8 mouse cellular contexts compared by ENCODE assay signal in genomic region chr11:105333867-105334670, GRCm38 (mm10). TPM values are rescaled to one million over a fixed set of nuclear protein-coding genes. Genes with fewer than 3 reads are reported as not detected.
DNase-seq lines count a peak whose midpoint lies in the region; ATAC-seq and TF ChIP-seq lines count a peak whose summit lies in the region.
"Had no signal": no experiment of that assay in that cellular context is flagged by ENCODE, and none has a peak within 500 bp of the region (broad histone marks: within the 10 kb centered on the region; RNA-seq: fewer than 3 reads in every experiment).

No protein-coding gene starts in this region.

- intact Hi-C loops in heart, adult 2 months (cut with DNase I) = loop anchor here (5.0 kb wide), 1 partner anchor 62 kb away; no protein-coding TSS in a partner anchor

- H3K27ac ChIP-seq in heart, embryonic 15.5 days = peak overlapping the region; percentile 47
- H3K27ac ChIP-seq in heart, adult 2 months = no peak overlapping the region
- peak overlapping the region; percentile 79 for H3K27ac ChIP-seq in lung, embryonic 14.5 days (ENCODE audit: low read depth)
- H3K27ac ChIP-seq in hindbrain, embryonic 16.5 days (ENCODE audit: low read depth, low read length) = no peak overlapping the region
- H3K27ac ChIP-seq in neural tube, embryonic 15.5 days (replicated peaks) = no peak overlapping the region

- H3K36me3 ChIP-seq in heart, embryonic 15.5 days = no peaks in the 10 kb centered on the region
- no peaks in the 10 kb centered on the region for H3K36me3 ChIP-seq in heart, adult 2 months (ENCODE audit: control insufficient read depth, insufficient read depth, low read length)
- peaks cover 28% of the 10 kb centered on the region for H3K36me3 ChIP-seq in lung, embryonic 14.5 days (ENCODE audit: insufficient read depth)
- no peaks in the 10 kb centered on the region for H3K36me3 ChIP-seq in hindbrain, embryonic 16.5 days (ENCODE audit: control insufficient read depth, insufficient read depth, low read length)
- H3K36me3 ChIP-seq in neural tube, embryonic 15.5 days = no peaks in the 10 kb centered on the region

- no peaks in the 10 kb centered on the region for H3K79me2 ChIP-seq in heart, adult 2 months (replicated peaks; ENCODE audit: control insufficient read depth, insufficient read depth, low read length)

- no peak for TF ChIP-seq CTCF in heart, adult 2 months (IDR thresholded peaks at IDR 0.05)
- TF ChIP-seq CTCF in lung, embryonic 14.5 days (IDR thresholded peaks at IDR 0.05; ENCODE audit: low read depth) = no peak

- 33% methylated on average over 8 of the region's 8 CpGs for WGBS in heart, embryonic 15.5 days
- WGBS in heart, adult 2 months = 47% methylated on average over 8 of the region's 8 CpGs
- WGBS in lung, embryonic 14.5 days = 32% methylated on average over 8 of the region's 8 CpGs
- 47% methylated on average over 8 of the region's 8 CpGs for WGBS in hindbrain, embryonic 16.5 days
- 62% methylated on average over 8 of the region's 8 CpGs for WGBS in neural tube, embryonic 15.5 days

- TF ChIP-seq POLR2A in heart, adult 2 months (IDR thresholded peaks at IDR 0.05; ENCODE audit: insufficient read depth, low read depth, low read length) = no peak

- no peaks in the 10 kb centered on the region for H3K27me3 ChIP-seq in heart, embryonic 15.5 days
- H3K27me3 ChIP-seq in heart, adult 2 months (ENCODE audit: control insufficient read depth, insufficient read depth, low read length) = no peaks in the 10 kb centered on the region
- no peaks in the 10 kb centered on the region for H3K27me3 ChIP-seq in lung, embryonic 14.5 days (ENCODE audit: insufficient read depth, low read length)
- no peaks in the 10 kb centered on the region for H3K27me3 ChIP-seq in hindbrain, embryonic 16.5 days (replicated peaks; ENCODE audit: control insufficient read depth, insufficient read depth, low read length)
- H3K27me3 ChIP-seq in neural tube, embryonic 15.5 days (replicated peaks) = no peaks in the 10 kb centered on the region

- H3K9me3 ChIP-seq in heart, embryonic 15.5 days (replicated peaks) = no peaks in the 10 kb centered on the region
- H3K9me3 ChIP-seq in lung, embryonic 14.5 days (ENCODE audit: low read depth, low read length) = no peaks in the 10 kb centered on the region
- H3K9me3 ChIP-seq in hindbrain, embryonic 16.5 days (ENCODE audit: control insufficient read depth, low read length) = no peaks in the 10 kb centered on the region
- H3K9me3 ChIP-seq in neural tube, embryonic 15.5 days (replicated peaks) = no peaks in the 10 kb centered on the region

- no peak overlapping the region for H3K4me2 ChIP-seq in heart, embryonic 15.5 days
- 0 out of 2 replicates have a peak overlapping the region, but pooled peaks have one; percentile 4 for H3K4me2 ChIP-seq in lung, embryonic 14.5 days
- H3K4me2 ChIP-seq in hindbrain, embryonic 16.5 days (ENCODE audit: low read length) = no peak overlapping the region
- no peak overlapping the region for H3K4me2 ChIP-seq in neural tube, embryonic 15.5 days

- H3K9ac ChIP-seq in heart, embryonic 15.5 days = no peak overlapping the region
- H3K9ac ChIP-seq in heart, adult 2 months (ENCODE audit: low read depth, low read length) = no peak overlapping the region
- no peak overlapping the region for H3K9ac ChIP-seq in lung, embryonic 14.5 days
- H3K9ac ChIP-seq in hindbrain, embryonic 16.5 days (ENCODE audit: low read depth, low read length) = no peak overlapping the region
- no peak overlapping the region for H3K9ac ChIP-seq in neural tube, embryonic 15.5 days (replicated peaks)

- peaks cover 39% of the 10 kb centered on the region for H3K4me1 ChIP-seq in heart, embryonic 15.5 days (replicated peaks)
- H3K4me1 ChIP-seq in heart, adult 2 months (ENCODE audit: control insufficient read depth, insufficient read depth, low read length) = no peaks in the 10 kb centered on the region
- H3K4me1 ChIP-seq in lung, embryonic 14.5 days (ENCODE audit: insufficient read depth) = peaks cover 4% of the 10 kb centered on the region
- H3K4me1 ChIP-seq in hindbrain, embryonic 16.5 days (ENCODE audit: control insufficient read depth, insufficient read depth, low read depth, low read length) = peaks cover 4% of the 10 kb centered on the region
- peaks cover 5% of the 10 kb centered on the region; the same call in 1 of the 2 replicates for H3K4me1 ChIP-seq in neural tube, embryonic 15.5 days

- TF ChIP-seq EP300 in heart, adult 2 months (IDR thresholded peaks at IDR 0.05; ENCODE audit: insufficient read depth, low read depth, low read length) = no peak

- no peak for DNase-seq in heart, adult 2 months
- DNase-seq in lung, embryonic 14.5 days = peak; percentile 90
- DNase-seq in lung, postnatal 36 days = no peak
- DNase-seq in testis, postnatal 10 days (ENCODE audit: low spot score) = no peak
- DNase-seq: adrenal gland, postnatal 10 days had no signal

- H3K4me3 ChIP-seq in heart, embryonic 15.5 days = no peak overlapping the region
- no peak overlapping the region for H3K4me3 ChIP-seq in heart, adult 2 months
- H3K4me3 ChIP-seq in lung, embryonic 14.5 days (ENCODE audit: low read depth, low read length) = no peak overlapping the region
- H3K4me3 ChIP-seq in hindbrain, embryonic 16.5 days (ENCODE audit: low read length) = no peak overlapping the region
- H3K4me3 ChIP-seq in neural tube, embryonic 15.5 days (replicated peaks) = no peak overlapping the region

- peak; percentile 56 for ATAC-seq in heart, embryonic 15.5 days (replicated peaks; ENCODE audit: insufficient number of reproducible peaks, insufficient read depth, low FRiP score, low read depth)
- ATAC-seq in lung, embryonic 14.5 days (ENCODE audit: insufficient read depth) = peak; percentile 87
- ATAC-seq in hindbrain, embryonic 16.5 days = peak; percentile 60; the same call in 1 of the 2 replicates
- ATAC-seq in neural tube, embryonic 15.5 days (ENCODE audit: low FRiP score) = peak; percentile 21; the same call in 1 of the 2 replicates

RNA-seq across cellular contexts. Expression of gene Mrc2, which starts 41.6 kb away (rescaled TPM):
- 8.0 and 11.7 TPM in 2 replicates for polyA plus RNA-seq in heart, embryonic 15.5 days (2015; fragmentation: Nextera tagmentation; extraction: Ambion mirVana)
- 10 to 100 TPM; 13.9 to 17.5 TPM for total RNA-seq in heart, adult 2 months (2021)
- polyA plus RNA-seq in heart, adult 2 months (2012; rRNA removed) = 11.2 and 14.5 TPM in 2 replicates
- 16.6 and 20.0 TPM in 2 replicates for polyA plus RNA-seq in lung, embryonic 14.5 days (2014; fragmentation: Nextera tagmentation; extraction: Ambion mirVana)
- polyA plus RNA-seq in hindbrain, embryonic 16.5 days (2015; fragmentation: Nextera tagmentation; extraction: Ambion mirVana) = 4.9 and 7.4 TPM in 2 replicates
- 5.1 and 6.6 TPM in 2 replicates for polyA plus RNA-seq in neural tube, embryonic 15.5 days (2015; fragmentation: Nextera tagmentation; extraction: Ambion mirVana)

Comparison
In these comparisons a context has a peak if more than half of its experiments do, and no peak if none do; other contexts are left out.
1. H3K27ac ChIP-seq: peak in heart, embryonic 15.5 days (single experiment) and lung, embryonic 14.5 days (single experiment); none in heart, adult 2 months (single experiment), hindbrain, embryonic 16.5 days (single experiment) and neural tube, embryonic 15.5 days (single experiment).
2. ATAC-seq: peak in every context shown above with its lines; median percentile 87 in lung, embryonic 14.5 days; 60 in hindbrain, embryonic 16.5 days; 56 in heart, embryonic 15.5 days; 21 in neural tube, embryonic 15.5 days.